Mouse (Mus musculus) spleen, postnatal 4 days (tissue): ENCODE data around the gene Cetn4.

Experiments
- DNase-seq, 2 experiments: peaks; one replicate each; pipeline ENCODE4 v3.0.0; 2022; ENCODE audit warnings: low spot score in 2 of 2

Gene Cetn4

DNA sequence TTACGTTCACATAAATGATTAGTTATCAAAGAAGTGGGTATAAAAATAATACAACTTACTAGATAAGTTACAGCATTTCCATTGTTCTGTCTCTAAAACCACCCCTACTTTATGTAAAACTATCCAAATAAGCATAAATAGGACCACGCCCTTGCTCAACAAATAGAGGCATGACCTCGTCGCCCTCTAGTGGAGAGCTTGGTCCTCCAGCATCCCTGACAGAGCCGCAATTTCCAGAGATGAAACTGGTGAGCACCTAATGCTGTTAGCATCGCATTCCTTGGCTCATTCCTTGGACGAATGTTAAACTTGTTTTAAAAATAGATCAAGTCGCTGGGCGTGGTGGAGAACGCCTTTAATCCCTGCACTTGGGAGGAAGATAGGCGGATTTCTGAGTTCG is 9.8 kb downstream of the Cetn4 start:
- peak; percentile 57 to 78 for DNase-seq

DNA sequence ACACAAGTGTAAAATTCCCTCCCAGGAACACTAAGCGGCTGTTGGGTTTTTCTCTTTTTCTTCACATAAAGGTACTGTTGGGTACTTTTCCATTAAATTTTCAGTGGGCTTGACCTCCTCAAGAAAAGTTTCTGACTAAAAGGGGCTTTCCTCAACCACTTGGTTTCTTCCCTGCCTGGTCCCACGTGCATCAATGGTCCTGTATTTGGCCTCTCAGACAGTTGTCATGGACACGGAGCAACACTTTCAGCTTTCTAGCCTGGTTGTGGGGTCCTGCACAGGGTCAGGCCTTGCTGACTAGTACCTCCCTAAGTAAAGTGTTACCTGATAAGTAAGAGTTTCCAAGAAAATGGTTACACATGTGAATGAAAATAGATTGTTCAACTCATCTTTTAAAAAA is 13.0 kb downstream of the Cetn4 start:
- no peak for DNase-seq

DNA sequence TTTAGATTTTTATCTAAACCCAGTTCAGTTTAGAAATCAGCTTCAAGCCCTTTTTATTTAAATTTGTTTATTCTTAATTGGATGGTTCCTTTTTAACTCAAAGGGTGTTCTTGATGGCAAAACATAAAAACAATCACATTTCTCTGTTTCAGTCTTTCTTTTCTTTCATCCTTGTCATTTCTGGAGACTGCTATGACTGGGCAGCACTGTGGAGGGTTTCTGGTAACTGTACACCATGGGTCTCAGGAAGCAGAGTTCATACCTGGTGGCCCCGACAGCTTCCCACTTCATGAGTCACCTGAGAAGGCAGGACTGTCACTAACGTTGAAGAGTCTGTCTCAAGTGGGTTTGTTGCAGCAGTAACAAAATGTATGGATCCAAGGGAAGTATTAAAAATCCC is 19.9 kb downstream of the Cetn4 start:
- DNase-seq: no peak

- DNase-seq: no peak
Observed at GRCm38 (mm10) chr3:37291929-37292328, 20.6 kb downstream of the Cetn4 start.

- DNase-seq: no peak
Observed at GRCm38 (mm10) chr3:37290881-37291541, 21.5 kb downstream of the Cetn4 start.

GRCm38 (mm10) chr3:37289237-37289636 is 23.3 kb downstream of the Cetn4 start:
- DNase-seq: no peak

DNA sequence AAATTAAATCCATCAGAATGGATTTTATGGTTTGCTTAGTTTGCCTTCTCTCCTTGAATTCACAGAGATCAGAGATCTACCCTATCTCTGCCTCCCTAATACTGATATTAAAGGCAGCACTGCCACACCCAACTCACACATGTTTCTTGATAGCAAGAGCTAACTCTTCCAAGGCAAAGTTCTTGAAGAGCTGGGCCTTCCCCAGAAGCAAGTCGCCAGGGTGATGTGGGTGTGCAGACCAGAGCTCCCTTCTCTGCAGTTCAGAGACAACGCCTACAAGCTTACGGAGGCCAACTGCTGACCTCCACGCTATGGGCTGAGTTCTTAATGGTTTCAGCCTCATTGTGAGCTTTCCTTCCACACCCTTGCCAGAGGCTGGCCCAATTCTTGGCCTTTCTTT is 29.3 kb downstream of the Cetn4 start:
- no peak for DNase-seq

GRCm38 (mm10) chr3:37282299-37282922 is 30.1 kb downstream of the Cetn4 start:
- DNase-seq: no peak

GRCm38 (mm10) chr3:37280871-37281270 is 31.6 kb downstream of the Cetn4 start:
- no peak for DNase-seq

GRCm38 (mm10) chr3:37280221-37280620 is 32.3 kb downstream of the Cetn4 start:
- DNase-seq: no peak

GRCm38 (mm10) chr3:37274661-37275060 is 37.8 kb downstream of the Cetn4 start:
- DNase-seq: no peak

- DNase-seq: no peak
Observed at GRCm38 (mm10) chr3:37273092-37273491, 39.4 kb downstream of the Cetn4 start.

- DNase-seq: peak; percentile 45 to 72
Observed at GRCm38 (mm10) chr3:37271209-37271608, 41.3 kb downstream of the Cetn4 start.

GRCm38 (mm10) chr3:37269926-37270325 is 42.6 kb downstream of the Cetn4 start:
- DNase-seq: no peak

GRCm38 (mm10) chr3:37268338-37268737 is 44.2 kb downstream of the Cetn4 start:
- no peak for DNase-seq

- no peak for DNase-seq
Observed at GRCm38 (mm10) chr3:37259331-37259999, 53.0 kb downstream of the Cetn4 start.

DNA sequence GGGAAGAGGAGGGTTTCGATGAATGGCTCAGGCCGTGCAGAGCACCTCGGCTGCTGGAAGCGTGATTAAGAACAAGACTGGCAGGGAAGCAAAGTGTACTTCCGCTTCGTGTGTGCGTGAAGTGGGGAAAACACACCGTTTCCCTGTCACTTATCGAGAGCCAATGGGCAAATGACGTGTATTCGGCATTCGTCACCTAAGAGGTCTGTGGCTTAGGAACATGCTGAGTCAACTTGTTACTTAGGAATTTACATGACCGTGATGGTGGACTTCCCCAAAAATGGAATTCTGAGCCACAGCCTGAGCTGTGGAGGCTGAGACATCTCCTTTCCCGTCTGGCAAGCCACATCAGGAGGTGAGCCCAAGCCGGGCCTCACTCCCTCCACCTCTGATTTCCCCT is 54.7 kb downstream of the Cetn4 start:
- no peak for DNase-seq
